Mouse (Mus musculus) layer of hippocampus, adult 18-20 months (tissue): Measurements from ENCODE around the gene Gcn1l1. TPM values are rescaled to one million over a fixed set of nuclear protein-coding genes. Genes with fewer than 3 reads are reported as not detected.
"Not testable (repeated sequence)": the region's sequence is repeated elsewhere in the genome, so short reads cannot be mapped to it uniquely, and the experiment has no call there.

Experiments used
- DNase-seq, 2 experiments: peaks; one replicate each; pipeline ENCODE4 v3.0.0; 2022; ENCODE audit warnings: low spot score in 2 of 2
- total RNA-seq, 2 experiments: library from RNA; stranded (reverse); gene quantifications; 2 replicates each; pipeline ENCODE4 v1.2.3; 2021

The Gcn1l1 gene
- total RNA-seq, 2 experiments from 2014 or later: 64.0 to 68.7 TPM

DNA sequence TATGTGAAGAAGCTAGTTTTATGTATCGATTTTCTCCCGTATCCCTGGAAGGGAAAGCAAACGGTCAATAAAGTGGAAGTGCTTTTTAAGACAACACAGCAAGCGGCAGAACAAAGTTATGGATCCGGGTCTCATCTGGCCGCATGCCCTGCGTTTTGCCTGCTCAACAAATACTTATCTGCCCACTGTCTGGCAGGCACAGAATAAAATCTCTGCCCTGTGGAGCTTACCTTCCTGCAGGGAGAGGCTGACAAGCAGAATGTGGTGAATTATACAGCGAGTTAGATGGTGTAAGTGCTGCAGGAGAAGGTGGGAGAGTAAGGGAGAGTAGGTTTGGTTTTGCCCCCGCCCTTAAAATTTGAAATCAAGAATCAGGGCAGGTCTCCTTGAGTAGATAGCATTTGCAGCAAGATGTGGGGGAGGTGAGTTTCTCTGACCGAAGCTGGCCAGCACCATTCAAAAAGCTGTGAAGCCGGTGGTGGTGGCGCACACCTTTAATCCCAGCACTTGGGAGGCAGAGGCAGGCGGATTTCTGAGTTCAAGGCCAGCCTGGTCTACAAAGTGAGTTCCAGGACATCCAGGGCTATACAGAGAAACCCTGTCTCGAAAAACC lies 6.8 kb upstream of the Gcn1l1 start:
- no peak for DNase-seq

DNA sequence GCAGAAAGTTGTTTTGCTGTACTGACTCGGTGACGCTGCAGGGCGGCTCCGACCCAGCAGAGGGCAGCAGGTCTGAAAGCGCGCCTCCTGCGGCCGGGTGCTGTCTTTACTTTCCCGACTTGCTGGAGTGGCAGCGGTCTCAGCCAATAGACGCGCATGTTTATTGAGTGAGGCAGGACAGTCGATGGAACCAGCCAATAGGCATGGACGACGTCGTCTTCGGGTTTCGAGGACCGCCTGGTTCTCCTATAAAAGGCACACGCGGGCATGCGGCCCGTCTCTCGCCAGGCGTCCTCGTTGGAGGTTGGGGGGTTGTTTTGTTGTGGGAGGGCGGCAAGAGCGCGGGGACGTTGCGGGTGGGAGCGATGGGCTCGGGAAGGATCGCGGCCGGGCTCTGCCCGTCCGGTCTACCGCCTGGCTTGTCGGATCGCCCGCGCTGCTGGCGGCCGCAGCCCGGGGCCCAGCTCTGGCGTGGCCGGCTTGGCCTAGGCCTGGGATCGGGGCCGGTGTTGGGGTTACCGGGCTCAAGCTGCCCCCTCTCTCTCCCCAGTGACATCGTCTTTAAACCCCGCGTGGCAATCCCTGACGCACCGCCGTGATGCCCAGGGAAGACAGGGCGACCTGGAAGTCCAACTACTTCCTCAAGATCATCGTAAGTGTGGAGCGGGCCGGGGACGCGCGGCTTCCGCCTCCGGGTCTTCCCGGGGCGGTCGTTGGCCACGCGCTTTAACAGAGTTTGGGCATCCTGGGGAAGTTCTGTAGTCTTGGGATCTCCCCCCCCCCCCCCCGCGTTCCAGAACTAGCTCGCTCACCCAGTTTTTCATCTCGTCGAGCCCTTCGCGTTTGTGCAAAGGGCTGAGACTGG lies 5.6 kb upstream of the Gcn1l1 start, which contains the start of gene Rplp0:
Rplp0 (plus strand) TSS at position 231 of the 865 bp plus-strand sequence.
- peak; percentile 99 to 100 for DNase-seq

DNA sequence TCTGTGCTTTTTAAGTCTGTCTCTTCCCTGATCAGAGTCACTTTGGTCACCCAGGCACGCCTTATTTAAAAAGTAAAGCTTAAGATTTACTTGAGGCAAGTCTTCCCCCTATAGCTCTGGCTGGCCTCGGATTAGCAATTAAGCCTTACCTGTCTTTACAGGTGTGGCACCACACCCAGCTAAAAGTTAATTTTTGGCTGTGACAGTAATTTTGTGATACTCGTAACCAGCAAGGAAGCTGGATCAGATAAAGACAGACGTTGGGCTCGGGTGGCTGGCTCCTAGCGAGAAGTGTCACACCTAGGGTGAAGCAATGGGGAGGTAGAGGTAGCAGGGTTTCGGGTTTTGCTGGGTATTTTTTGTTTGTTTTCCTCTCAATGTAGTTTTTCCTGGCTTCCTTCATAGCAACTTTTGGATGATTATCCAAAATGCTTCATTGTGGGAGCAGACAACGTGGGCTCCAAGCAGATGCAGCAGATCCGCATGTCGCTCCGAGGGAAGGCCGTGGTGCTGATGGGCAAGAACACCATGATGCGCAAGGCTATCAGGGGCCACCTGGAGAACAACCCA lies 4.6 kb upstream of the Gcn1l1 start:
- no peak for DNase-seq

DNA sequence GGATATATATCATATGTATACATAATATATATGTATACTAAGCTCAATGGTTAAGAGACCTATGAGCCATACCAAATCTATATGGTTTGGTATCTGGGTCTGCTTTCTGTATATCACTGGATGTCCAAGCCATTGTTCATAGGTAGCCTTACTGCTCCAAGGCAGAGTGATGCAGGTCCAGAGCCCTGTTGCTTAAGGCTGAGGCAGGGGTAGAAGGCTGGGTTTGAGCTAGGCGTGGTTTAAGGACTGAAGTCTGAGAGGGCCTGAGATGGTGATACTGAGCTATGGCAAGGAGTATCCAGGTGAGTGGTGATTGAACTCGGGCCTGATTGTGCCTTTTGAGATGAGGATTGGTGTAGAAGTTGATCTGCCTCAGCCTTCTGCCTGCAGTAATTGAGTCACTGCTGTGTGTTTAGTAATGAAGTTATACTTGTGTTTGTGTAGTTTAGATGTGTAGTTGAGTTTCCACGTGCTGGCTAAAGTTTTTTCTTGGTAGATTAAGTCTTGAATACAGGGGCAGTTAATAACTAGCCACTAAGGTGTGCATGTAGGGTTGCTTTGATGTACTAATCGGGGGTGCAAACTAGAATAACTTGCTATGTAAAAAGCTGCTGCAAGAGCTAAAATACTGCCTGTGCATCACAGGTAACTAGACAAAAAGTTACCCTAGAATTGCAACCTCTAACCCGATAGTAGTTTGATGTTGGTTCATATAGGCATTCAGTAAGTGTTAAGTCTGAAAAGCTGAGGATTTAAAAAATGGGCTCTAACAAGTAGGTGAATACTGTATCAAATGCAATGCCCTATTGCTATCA lies 1.1 kb upstream of the Gcn1l1 start:
- DNase-seq: no peak

DNA sequence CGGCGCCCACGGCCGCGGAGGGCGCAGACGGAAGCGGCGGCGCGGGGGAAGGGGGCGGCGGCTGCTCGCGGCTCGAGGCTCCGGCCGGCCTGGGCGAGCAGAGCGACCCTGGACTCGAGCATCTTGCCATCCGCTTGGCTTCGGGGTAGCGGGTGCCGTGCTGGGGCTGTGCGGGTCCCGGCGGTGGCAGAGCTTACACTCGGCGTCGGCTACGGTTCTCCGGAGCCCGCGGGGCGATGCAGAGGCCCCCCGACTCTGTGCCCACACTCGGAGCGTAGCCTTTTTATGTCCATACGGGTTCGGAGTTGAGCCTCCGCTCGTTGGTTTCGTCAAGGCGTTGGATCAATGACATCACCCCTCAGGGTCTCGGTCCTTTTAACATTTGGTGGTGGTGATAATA lies 349 bp downstream of the Gcn1l1 start:
- DNase-seq: peak in 1 of 2 experiments; percentile 33

DNA sequence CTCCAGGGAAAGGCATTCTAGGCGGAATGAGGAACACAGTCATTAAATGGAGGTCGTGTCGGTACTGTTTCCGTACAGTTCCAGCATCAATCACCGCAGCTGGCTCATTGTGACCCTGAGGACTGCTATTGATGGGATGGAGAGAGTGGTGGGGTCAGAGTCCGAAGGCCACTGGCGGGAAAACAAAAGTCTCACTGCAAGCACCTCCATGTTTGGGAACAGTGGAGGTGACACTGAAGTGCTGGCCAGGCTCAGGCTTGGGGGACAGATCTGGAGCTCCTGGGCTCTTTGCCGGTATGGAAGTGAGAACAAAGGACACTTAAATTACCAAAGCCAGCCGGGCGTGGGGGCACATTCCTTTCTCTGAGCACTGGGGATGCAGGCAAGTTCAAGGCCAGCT lies 3.6 kb downstream of the Gcn1l1 start:
- no peak for DNase-seq

DNA sequence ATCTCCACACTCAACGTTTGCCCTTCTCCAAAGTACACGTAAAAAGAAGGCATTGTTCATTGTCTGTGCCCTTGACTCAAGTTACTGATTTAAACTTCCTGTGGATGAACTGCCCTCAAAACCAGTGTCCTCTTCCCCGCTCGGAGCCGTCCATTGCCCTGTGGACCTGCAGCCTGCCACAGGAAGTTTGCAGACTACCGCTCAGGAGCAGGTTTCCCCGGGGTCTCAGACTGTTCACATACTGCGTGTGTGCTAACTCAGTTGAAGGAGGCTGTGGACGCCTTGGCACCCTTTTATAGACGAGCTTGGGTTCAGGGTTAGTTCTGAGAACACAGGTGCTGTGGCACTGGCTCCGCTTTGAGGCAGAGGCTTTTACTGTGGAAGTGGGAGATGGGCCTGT lies 4.3 kb downstream of the Gcn1l1 start:
- no peak for DNase-seq

DNA sequence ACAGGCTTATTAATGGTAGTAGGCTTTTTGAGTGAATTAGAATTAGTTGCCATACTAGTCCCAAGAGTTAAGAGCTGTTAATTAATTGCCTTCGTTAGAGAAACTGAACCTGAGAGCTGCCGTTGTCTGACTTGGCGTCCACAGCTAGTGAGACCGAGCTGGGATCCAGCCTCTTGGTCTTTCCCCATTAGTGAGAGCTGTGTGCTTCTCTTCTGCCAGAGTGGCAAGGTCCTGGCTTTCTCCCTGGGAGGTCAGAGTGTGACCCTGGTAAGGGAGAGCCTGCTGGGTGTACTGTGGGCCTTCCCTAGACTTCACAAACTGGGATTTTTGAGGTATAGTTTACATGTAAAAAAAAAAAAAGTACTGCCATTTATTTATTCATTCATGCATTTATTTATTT lies 4.7 kb downstream of the Gcn1l1 start:
- no peak for DNase-seq

DNA sequence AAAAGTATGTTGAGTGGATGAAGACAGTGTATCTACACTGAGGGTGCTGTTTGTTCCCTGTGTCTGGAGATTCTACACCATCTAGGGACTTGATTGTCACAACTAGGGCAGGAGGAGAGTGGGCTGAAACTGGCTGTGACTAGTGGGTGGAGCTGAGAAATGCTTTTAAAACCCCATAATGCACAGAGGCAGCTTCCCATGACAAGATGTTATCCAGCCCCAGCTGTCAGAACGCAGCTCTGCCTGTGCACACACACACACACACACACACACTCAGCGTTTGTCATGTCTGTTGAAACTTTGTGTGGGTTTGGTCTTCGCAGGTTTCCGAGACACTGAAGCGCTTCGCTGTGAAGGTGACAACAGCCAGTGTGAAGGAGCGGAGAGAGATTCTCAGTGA lies 6.0 kb downstream of the Gcn1l1 start:
- peak; percentile 60 to 88 for DNase-seq

DNA sequence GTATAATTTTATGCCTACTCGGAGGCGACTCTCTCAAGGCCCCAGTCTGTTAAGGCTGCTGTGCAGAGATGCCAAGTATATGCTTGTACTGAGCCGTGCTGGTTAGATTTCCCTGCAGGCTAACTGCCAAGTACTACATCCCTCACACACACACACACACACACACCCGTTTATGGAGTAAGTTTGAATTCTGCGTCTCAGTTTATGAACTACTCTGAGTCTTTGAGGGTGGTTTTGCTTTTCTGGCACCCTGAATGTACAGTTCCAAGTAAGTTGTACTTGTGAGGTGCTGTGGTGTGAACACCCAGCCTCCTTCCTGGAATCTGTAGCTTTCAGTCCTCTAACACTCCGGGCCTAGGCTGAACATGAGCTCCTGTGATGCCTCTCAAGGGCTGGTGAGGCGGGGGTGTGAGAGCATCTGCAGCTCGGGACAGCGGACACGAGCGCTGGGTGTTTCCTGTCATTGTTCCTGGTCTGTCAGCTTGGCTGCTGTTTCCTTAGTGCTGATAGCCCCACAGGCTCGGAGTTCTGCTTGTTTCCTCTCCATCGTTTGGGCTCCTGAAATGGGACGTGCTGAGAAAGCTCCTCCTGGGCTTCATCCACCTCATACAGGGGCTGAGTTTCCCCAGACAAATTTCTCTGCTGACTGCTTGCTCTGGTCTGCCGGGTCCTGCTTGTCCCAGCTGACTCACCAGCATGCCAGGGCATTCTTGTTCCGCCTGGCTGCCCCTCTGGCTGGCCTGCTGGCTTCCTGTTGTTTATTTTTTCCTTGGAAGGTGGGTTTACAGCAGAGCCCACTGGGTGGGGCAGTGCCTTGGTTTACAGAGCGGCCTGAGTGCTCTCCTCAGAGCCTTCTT lies 7.9 kb downstream of the Gcn1l1 start:
- peak in 1 of 2 experiments; percentile 51 for DNase-seq

DNA sequence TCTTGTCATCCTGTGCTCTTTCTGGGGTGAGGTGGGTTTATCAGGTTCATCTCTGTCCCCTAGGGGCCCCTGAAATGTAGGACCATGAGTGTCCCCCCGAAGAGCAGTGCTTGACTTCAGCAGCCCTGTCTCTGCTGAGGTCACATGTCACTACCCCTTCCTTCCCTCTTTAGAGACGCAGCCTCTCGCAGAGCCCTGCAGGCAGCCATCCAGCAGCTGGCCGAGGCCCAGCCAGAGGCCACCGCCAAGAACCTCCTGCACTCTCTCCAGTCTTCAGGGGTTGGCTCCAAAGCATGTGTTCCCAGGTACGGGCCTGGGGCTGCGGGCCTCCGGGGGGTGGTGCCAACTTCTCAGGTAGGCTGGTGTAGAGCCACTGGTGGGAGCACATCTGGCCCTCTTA lies 9.9 kb downstream of the Gcn1l1 start:
- no peak for DNase-seq

DNA sequence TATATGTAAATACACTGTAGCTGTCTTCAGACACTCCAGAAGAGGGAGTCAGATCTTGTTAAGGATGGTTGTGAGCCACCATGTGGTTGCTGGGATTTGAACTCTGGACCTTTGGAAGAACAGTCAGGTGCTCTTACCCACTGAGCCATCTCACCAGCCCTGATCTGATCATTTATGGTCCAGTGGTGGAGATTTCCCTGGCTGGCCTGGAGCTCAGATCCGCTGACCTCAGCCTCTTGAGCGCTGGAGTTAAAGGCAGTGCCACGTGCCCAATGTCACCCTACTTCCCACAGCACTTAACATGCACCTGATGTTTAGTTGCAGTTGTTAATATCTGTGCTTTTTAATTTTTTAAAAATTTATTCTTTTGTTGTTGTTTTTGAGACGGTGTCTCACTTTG lies 12.6 kb downstream of the Gcn1l1 start:
- DNase-seq: not testable (repeated sequence)

DNA sequence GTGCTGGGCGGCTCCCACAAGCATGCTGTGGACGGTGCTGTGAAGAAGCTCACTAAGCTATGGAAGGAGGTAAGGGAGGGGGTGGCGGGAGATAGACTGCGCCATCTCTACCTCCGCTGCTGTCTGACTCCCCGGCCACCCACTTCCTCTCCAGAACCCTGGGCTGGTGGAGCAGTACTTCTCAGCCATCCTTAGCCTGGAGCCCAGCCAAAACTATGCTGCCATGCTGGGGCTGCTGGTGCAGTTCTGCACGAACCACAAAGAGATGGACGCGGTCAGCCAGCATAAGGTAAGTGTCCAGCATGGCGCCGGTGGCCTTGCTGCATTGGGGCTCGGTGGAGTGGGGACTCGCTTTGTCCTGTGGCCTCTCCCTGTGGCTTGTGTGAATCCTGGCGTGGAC lies 13.9 kb downstream of the Gcn1l1 start:
- DNase-seq: no peak

DNA sequence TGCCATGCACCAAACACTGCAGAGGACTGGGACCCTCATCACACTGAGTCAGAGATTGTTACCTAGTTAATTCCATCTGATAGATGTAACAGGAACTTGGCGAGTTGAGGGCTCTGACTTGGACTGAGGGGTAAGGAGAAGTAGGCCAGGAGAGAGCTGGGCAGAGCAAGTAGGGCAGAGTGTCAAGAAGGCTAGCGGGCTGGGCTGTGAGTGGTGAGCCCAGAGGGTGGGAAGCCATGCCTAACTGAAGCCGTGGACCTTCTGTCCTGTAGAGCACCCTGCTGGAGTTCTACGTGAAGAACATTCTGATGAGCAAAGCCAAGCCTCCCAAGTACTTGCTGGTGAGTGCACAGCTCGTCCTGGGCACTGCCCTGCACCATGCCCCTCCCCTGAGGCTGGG lies 14.3 kb downstream of the Gcn1l1 start:
- DNase-seq: no peak

DNA sequence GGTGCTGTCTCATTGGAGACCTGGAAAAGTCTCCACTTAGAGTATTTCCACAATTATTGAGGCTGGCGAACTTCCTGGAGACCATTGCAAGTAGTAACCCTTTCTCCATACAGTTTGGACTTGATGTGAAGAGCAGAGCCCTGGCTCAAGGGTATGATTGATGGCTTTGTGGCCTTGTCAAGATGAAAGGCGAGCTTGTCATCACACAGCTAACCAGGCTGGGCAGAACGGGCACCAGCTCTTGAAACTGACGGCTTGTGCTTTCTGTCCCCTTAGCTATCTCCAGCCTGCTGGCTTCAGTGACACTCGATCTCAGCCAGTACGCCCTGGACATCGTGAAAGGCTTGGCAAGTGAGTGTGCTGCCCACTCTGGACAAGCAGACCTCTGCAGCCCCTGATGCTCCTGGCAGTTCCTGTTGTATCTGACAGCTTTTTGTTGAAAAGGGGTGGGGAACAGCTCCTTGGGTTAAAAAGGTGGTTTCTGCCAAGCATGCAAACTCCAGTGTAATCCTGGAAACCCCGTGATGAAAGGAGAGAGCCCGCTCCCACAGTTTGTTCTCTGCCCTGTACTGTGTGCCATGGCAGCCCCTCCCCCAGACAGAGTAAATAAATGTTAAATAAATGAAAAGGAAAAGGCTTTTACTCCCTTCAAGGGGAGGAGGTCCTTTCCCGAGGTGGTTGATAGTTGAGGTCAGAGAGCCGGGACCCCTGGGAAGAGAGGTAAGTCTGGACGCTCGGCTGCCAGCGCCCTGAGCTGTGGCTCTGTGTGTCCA lies 15.4 kb downstream of the Gcn1l1 start:
- DNase-seq: no peak

DNA sequence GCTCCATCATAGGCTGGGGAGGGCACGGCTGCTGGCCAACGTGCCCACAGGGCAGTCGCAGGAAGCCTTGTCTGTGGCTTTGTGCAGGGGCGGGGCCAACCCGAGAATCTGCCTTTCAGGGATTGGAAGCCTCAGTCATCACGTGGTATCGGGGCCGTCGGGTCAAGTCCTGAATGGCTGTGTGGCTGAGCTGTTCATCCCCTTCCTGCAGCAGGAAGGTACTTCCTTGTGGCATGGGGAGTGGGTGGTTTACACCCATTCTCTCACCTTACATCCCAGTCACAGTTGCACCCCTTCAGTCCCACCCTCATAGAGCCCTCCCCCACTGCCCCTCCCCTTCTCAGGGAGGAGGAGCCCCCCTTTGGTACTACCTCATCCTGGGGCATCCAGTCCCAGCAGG lies 16.6 kb downstream of the Gcn1l1 start:
- no peak for DNase-seq

DNA sequence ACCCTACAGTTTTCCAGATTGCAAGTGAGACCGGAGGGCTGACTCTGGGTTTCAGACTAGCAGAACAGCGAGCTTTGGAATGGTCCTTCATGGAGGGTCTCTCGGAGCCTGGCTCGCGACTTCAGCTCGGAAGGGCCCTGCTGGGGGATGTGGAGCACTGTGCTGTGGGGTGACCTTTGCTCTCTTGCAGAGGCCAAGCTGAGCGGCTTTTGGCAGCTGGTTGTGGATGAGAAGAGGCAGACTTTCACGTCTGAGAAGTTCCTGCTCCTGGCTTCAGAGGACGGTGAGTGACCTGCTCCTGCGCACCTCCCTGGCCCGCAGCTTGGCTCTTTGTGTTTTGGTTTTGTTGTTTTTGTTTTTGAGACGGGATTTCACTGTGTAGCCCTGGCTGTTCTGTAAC lies 20.6 kb downstream of the Gcn1l1 start:
- no peak for DNase-seq

DNA sequence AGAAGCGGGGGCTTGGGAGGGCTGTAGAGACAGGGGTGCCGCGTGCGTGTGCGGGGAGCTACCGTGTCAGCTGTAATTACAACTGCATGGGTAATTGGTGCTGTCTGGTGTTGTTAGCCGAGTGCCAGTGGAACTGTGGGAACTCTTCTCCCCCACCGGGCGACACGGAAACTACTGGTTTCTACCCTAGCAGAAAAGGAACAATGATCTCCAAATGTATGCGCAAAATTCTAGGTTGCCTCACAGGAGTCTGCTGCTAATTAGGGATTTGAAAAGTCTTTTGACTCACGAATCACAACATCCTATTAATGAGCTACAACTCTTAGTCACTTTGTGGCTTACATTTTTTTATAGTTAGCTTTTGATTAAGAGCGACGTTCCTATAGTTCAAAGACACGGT lies 21.1 kb downstream of the Gcn1l1 start:
- DNase-seq: peak in 1 of 2 experiments; percentile 25

DNA sequence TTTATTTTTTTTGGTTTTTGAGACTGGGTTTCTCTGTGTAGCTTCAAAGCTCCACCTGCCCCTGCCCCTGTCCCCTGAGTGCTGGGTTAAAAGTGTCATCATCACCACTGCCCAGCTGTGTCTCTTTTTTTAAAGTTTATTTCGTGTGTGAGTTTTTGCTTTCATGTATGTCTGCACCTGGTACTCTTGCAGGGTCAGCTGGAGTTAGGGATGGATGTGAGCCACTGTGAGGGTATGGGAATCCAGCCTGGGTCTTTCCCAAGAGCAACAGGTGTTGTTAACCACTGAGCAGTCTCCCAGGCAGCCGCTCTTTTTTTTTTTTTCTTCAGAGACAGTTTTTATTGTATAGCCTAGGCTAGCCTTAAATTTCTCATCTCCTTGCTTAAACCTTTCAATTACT lies 21.7 kb downstream of the Gcn1l1 start:
- DNase-seq: no peak

DNA sequence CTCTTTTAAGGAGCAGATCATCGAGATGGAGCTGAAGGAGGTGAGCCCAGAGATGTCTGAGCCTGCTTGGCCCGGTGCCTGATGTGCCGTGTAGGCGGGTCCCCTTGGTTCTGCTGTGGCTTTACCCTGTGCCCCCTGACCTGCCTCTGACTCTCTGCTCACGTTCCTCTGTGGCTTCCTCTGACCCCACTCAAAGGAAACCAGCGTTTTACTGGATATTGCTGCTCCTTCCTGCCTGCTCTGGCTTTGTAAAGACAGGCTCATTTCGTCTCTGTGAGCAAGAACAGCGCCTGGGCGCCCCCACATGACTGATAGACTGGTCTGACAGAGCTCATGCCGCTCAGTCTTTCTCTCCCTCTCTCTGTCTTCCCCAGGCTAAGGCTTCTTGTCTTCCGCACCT lies 26.0 kb downstream of the Gcn1l1 start:
- no peak for DNase-seq
